Mouse (Mus musculus) megakaryocyte, embryonic 14.5 days (primary cell): ENCODE measurements around the gene Gbe1. TPM values are rescaled to one million over a fixed set of nuclear protein-coding genes. Genes with fewer than 3 reads are reported as not detected.
A peak's percentile ranks its signal among the peaks of the same experiment; 100 is the strongest.

Experiments used
- H3K27me3 ChIP-seq: replicated peaks from 2 replicates; pipeline ENCODE3; 2012; ENCODE audit warnings: inconsistent platforms
- H3K36me3 ChIP-seq: replicated peaks from 2 replicates; pipeline ENCODE3; 2012; ENCODE audit warnings: low read length, inconsistent platforms, mixed read lengths
- H3K4me1 ChIP-seq: 2 replicates; pipeline ENCODE4 v1.6.1; 2012; ENCODE audit warnings: inconsistent platforms
- H3K4me3 ChIP-seq: replicated peaks from 2 replicates; pipeline ENCODE3; 2012; ENCODE audit warnings: moderate library complexity, mild to moderate bottlenecking, inconsistent platforms
- H3K9me3 ChIP-seq: 2 replicates; pipeline ENCODE4 v1.6.1; 2012; ENCODE audit warnings: inconsistent platforms
- FLI1 ChIP-seq: IDR thresholded peaks from 2 replicates; pipeline ENCODE4 v1.6.1; 2012; ENCODE audit warnings: low read length, inconsistent platforms, mixed read lengths
- GATA1 ChIP-seq: IDR thresholded peaks from 3 replicates; pipeline ENCODE4 v1.6.1; 2012; ENCODE audit warnings: mixed read lengths, low read length, inconsistent platforms, borderline replicate concordance
- polyA plus RNA-seq: library from polyadenylated mRNA; stranded (reverse); fragments of >175 nt; gene quantifications from 2 replicates; pipeline ENCODE4 v1.2.3, GENCODE M21; 2012; ENCODE audit warnings: low replicate concordance; ENCODE audit not compliant: insufficient read depth

The Gbe1 gene
- polyA plus RNA-seq: 3.0 and 3.4 TPM in 2 replicates

GRCm38 (mm10) chr16:70313886-70314577 lies at the start of gene Gbe1:
Gene Gbe1 (plus strand): TSS chr16:70313949.
- no peak for TF ChIP-seq FLI1
- TF ChIP-seq GATA1: no peak
- H3K4me1 ChIP-seq: peaks cover 30% of the 10 kb centered on the region
- H3K9me3 ChIP-seq: no peaks in the 10 kb centered on the region
- no peaks in the 10 kb centered on the region for H3K27me3 ChIP-seq
- H3K36me3 ChIP-seq: no peaks in the 10 kb centered on the region
- peak within 1 kb of the TSS; percentile 95 for H3K4me3 ChIP-seq

GRCm38 (mm10) chr16:70310691-70311090 lies 3.1 kb upstream of the Gbe1 start:
- no peaks in the 10 kb centered on the region for H3K27me3 ChIP-seq
- TF ChIP-seq GATA1: no peak
- no peak for TF ChIP-seq FLI1

GRCm38 (mm10) chr16:70313496-70313885 lies 258 bp upstream of the Gbe1 start:
- Histone ChIP-seq H3K36me3 (no peaks in the 10 kb centered on the region), H3K4me3 (peak overlapping the region; percentile 95), H3K27me3 (no peaks in the 10 kb centered on the region), H3K9me3 (no peaks in the 10 kb centered on the region), H3K4me1 (peaks cover 30% of the 10 kb centered on the region)
- TF ChIP-seq FLI1: no peak
- TF ChIP-seq GATA1: 0 out of 3 replicates have a peak, but pooled peaks have one; percentile 17

More at GRCm38 (mm10) chr16:70310691-70311090, 3.1 kb upstream of the Gbe1 start:
- H3K4me3 ChIP-seq: no peak overlapping the region
- H3K9me3 ChIP-seq: no peaks in the 10 kb centered on the region
- peaks cover 23% of the 10 kb centered on the region for H3K4me1 ChIP-seq
- H3K36me3 ChIP-seq: no peaks in the 10 kb centered on the region

GRCm38 (mm10) chr16:70314578-70314930 lies 805 bp downstream of the Gbe1 start:
- Histone ChIP-seq H3K9me3 (no peaks in the 10 kb centered on the region), H3K4me1 (peaks cover 26% of the 10 kb centered on the region), H3K27me3 (no peaks in the 10 kb centered on the region), H3K4me3 (peak overlapping the region; percentile 95), H3K36me3 (no peaks in the 10 kb centered on the region)
- no peak for TF ChIP-seq FLI1
- TF ChIP-seq GATA1: no peak

- Histone ChIP-seq H3K9me3 (no peaks in the 10 kb centered on the region), H3K36me3 (no peaks in the 10 kb centered on the region), H3K4me1 (peaks cover 26% of the 10 kb centered on the region), H3K27me3 (no peaks in the 10 kb centered on the region), H3K4me3 (peak overlapping the region; percentile 95)
- no peak for TF ChIP-seq GATA1
- no peak for TF ChIP-seq FLI1
These were observed 1.5 kb downstream of the Gbe1 start for GRCm38 (mm10) chr16:70315261-70315660.

- Histone ChIP-seq H3K36me3 (no peaks in the 10 kb centered on the region), H3K4me3 (peak overlapping the region; percentile 5), H3K4me1 (peaks cover 21% of the 10 kb centered on the region), H3K27me3 (no peaks in the 10 kb centered on the region), H3K9me3 (no peaks in the 10 kb centered on the region)
- no peak for TF ChIP-seq GATA1
- TF ChIP-seq FLI1: no peak
These were observed 2.2 kb downstream of the Gbe1 start for GRCm38 (mm10) chr16:70315862-70316390.

- H3K9me3 ChIP-seq: no peaks in the 10 kb centered on the region
- H3K36me3 ChIP-seq: no peaks in the 10 kb centered on the region
- H3K4me1 ChIP-seq: peaks cover 7% of the 10 kb centered on the region
- no peaks in the 10 kb centered on the region for H3K27me3 ChIP-seq
- TF ChIP-seq FLI1: no peak
- TF ChIP-seq GATA1: no peak
- no peak overlapping the region for H3K4me3 ChIP-seq
These were observed 5.6 kb downstream of the Gbe1 start for GRCm38 (mm10) chr16:70319388-70319787.

- no peaks in the 10 kb centered on the region for H3K9me3 ChIP-seq
These were observed 7.0 kb downstream of the Gbe1 start for GRCm38 (mm10) chr16:70320612-70321280.

GRCm38 (mm10) chr16:70326339-70326948 lies 12.7 kb downstream of the Gbe1 start:
- no peaks in the 10 kb centered on the region for H3K9me3 ChIP-seq
- H3K36me3 ChIP-seq: peaks cover 3% of the 10 kb centered on the region
- no peak for TF ChIP-seq FLI1
- no peak for TF ChIP-seq GATA1
- peak overlapping the region; percentile 89 for H3K4me3 ChIP-seq
- H3K4me1 ChIP-seq: peaks cover 20% of the 10 kb centered on the region
- H3K27me3 ChIP-seq: no peaks in the 10 kb centered on the region

More at GRCm38 (mm10) chr16:70320612-70321280, 7.0 kb downstream of the Gbe1 start:
- Histone ChIP-seq H3K4me3 (no peak overlapping the region), H3K36me3 (no peaks in the 10 kb centered on the region), H3K27me3 (no peaks in the 10 kb centered on the region), H3K4me1 (peaks cover 7% of the 10 kb centered on the region)
- no peak for TF ChIP-seq GATA1
- TF ChIP-seq FLI1: no peak
